Mouse (Mus musculus) T-helper 1 cell (primary cell): ENCODE measurements around the gene Rftn1.

Experiments
- in situ Hi-C: fragments of 300-600 bp; cut with MboI, MseI; formaldehyde crosslinking; loops from one replicate; pipeline ENCODE4 v1.15.1; 2025; ENCODE audit warnings: high pct_unique_total_duplicates

The Rftn1 gene

GRCm38 (mm10) chr17:50205152-50205782, 14.8 kb upstream of the Rftn1 start:
- in situ Hi-C loops, result no loop called here

DNA sequence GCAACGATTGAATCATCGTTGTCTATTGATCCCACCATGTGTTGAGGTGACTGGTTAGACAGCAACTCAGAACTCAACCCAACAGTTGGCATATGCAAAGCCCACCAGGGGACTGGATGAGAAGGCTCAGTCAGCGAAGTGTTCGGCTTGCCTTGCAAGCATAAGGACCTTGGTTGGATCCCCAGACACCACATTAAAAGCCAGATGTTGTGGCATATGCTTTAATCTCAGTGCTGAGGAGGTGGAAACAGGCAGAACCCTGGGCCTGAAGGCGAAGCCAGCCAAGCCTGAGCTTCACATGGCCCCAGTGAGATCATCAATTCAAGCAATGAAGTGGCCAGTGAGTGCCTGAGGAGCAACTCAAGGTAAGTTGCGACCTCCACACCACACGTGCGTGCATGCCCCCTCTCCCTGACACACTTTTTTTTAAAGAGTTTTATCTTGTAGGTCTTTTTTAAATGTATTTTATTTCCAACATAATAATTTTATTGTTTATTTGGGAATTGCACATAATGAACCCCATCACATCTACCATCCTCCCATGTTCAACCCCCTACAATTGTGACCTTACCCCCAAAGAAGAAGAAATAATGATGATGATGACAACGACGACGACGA, 11.5 kb upstream of the Rftn1 start:
- in situ Hi-C loops, result no loop called here

- in situ Hi-C loops, result no loop called here
Measured at GRCm38 (mm10) chr17:50199075-50199850, 8.8 kb upstream of the Rftn1 start.

- in situ Hi-C loops, result no loop called here
Measured at GRCm38 (mm10) chr17:50197572-50197971, 7.1 kb upstream of the Rftn1 start.

GRCm38 (mm10) chr17:50196005-50196672, 5.7 kb upstream of the Rftn1 start:
- in situ Hi-C loops, result no loop called here

- in situ Hi-C loops, result no loop called here
Measured at GRCm38 (mm10) chr17:50195399-50195798, 4.9 kb upstream of the Rftn1 start.

DNA sequence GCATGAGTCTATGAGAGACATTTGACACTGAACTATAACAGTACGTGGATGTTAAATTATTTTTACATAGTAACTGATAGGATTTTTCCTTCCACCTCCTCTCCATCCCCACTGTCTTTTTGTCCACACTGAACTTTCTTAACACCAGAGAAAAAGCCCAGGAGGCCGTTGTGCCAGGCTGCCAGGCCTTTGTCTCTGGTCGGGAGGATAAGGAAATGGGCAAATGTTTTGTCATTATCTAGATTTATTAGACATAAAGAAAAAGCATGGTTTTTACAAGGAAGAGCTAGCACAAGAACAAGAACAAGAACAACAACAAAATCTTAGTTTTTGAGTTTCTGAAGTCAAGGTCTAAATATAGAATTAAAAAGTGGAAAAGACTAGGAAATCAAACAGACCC, 4.1 kb upstream of the Rftn1 start:
- in situ Hi-C loops, result no loop called here

GRCm38 (mm10) chr17:50193653-50194052, 3.2 kb upstream of the Rftn1 start:
- in situ Hi-C loops, result no loop called here

DNA sequence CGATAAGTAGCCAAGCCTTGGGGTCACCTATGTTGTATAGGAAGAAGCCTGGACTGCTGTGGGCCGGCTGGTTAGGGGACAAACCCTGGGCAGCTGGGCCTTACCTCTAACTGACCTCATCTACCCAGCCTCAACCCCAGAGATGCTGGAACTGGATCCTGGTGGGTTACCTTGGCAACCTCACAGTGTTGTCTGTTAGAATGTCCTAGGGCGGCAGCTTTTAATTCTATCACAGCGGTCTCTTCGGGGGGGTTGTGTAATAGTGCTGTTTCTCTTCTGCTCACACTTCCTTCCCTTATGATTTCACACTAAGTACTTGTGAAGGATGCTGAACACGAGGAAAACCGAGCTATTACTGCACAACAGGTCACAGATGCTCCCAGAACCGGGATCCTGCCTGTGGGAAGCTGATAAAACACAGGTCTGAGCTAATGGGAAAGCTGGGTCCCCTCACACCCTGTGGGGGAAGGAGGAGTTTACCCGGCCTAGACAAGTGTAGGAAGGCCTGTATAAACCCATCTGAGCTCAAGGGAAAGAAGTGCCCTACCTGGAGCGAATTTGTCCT, 2.0 kb upstream of the Rftn1 start:
- in situ Hi-C loops, result no loop called here

DNA sequence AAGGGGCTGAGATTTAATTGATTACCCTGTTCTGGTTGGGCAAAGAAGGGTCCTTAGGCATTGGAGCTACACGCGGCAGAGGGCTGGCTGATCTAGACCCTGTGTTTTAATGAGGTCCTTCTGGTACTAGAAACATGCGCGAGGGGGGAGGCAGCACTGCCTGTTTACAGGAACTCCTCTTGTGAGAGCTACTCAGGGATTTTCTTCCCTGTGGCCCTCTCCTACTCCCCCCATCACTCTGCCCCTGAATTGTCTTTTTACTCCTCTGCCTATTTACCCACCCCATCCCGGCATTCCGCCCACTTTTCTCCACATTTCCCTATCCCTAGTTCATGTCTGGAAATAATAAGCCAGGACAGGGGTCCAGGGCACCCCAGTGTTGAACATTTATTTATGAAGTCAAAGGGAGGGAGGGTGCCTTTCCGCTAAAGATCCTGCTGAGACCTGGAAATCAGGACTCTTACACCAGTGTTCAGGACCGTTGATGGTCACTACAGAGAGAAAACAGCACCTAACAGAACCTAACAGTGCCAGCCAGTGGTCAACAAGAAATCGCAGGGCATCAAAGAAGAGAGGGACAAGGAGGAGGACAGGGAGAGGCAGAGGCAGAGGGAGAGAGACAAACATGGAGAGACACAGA, 964 bp upstream of the Rftn1 start:
- in situ Hi-C loops, result no loop called here

DNA sequence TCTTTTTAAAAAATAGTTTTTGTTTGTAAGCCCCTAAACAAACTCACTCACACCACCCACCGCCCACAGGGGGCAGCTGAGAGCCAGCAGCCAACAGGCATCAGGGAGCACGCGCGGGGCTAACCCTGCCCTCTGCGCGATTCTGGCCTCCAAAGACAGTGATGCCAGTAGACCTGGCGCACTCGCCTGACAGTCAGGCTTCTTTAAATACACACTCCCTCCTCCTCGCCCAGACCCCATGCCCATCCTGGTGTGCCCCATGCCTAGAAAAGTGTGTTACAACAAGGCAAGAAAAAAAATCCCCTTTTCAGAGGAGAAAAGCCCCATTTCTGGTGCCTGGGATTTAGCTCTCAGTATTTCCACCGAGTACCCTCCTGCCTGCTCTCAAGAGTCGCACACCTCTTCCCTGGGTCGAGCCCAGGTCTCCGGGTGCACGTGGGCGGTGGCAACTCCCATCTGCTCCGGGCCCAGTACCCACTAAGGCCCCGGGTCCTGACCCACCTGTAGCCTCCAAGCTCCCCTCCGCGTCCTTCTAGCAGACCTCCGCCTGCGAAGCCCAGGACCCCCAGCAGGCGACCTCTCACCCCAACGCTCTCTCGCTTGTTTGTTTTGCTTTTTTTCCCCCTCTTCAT, 977 bp downstream of the Rftn1 start:
- in situ Hi-C loops, result loop anchor here (5.0 kb wide), 1 partner anchor 388 kb away; no protein-coding TSS in a partner anchor

DNA sequence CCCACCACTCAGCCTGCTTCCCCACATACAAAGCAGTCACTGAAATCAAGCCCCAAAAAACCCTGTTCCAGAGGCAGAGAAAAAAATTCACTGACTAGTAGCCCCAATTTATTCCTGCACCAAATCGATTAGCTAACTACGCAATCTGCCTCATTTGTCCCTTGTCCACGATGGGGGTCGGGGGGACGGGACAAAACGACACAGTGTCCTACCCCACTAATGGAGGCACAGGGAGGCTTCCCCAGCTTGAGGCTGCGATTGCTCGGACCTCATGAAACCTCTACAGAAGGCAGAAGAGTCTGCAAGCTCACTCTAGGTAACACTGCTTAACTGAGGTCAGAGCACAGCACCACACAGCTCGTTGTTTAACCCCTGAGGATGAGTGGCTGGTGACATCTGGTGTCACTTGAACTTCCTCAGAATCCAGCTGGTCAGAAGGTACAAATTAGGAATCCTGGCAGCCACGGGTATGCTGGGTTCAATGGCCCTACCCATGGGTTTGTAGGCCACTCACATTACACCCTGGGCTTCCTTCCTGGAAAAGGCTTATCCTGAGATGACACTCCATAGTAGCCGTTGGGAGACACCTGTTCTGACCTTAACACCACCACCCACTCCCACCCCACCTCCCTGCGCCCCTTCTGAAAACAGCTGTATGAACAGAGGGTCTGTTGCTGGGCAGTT, 1.7 kb downstream of the Rftn1 start:
- in situ Hi-C loops, result loop anchor here (5.0 kb wide), 1 partner anchor 388 kb away; no protein-coding TSS in a partner anchor

GRCm38 (mm10) chr17:50185616-50186015, 4.9 kb downstream of the Rftn1 start:
- in situ Hi-C loops, result loop anchor here (5.0 kb wide), 1 partner anchor 392 kb away; no protein-coding TSS in a partner anchor

GRCm38 (mm10) chr17:50185083-50185482, 5.4 kb downstream of the Rftn1 start:
- in situ Hi-C loops, result loop anchor here (5.0 kb wide), 1 partner anchor 392 kb away; no protein-coding TSS in a partner anchor

- in situ Hi-C loops, result loop anchor here (5.0 kb wide), 1 partner anchor 393 kb away; no protein-coding TSS in a partner anchor
Measured at GRCm38 (mm10) chr17:50184217-50185038, 6.0 kb downstream of the Rftn1 start.

DNA sequence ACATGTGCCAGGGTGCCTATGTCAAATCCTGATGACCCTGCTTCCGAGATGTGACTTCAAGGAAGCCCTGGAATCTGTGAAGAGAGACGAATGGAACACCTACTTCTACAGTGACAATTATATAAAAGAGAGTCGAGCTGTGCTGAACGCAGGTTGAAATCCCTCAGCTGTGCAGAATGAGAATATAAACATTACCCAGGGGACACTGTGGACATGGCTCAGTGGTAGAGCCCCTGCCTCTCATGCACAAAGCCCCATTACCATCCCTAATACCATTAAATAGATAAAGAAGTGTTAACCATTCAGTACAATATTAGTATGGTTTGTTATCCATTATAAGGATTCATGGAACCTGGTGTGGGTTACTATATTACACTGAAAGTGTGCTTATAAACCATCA, 7.2 kb downstream of the Rftn1 start:
- in situ Hi-C loops, result no loop called here

DNA sequence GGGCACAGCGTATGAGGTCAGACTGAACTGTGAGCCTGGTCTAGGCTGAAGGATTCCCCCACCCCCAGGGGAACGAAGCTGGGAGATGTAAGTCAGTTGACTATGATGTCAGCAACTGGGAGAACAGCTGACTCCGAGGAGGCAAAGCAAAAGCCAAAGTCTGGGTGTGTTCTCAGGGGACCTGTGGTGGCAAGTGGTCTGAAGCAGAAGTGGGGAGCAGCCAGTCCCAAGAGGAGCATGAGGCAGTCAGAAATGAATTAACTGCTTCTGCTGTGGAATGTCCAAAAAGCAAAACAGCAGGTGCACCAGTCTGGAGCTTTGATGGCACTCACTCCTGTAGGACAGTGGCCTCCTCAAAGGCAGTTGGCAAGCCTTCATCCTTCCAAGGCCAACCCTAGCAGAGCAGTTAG, 7.9 kb downstream of the Rftn1 start:
- in situ Hi-C loops, result no loop called here

GRCm38 (mm10) chr17:50180899-50181570, 9.4 kb downstream of the Rftn1 start:
- in situ Hi-C loops, result no loop called here

GRCm38 (mm10) chr17:50173776-50174175, 16.7 kb downstream of the Rftn1 start:
- in situ Hi-C loops, result no loop called here
